Comparison of ENCODE assay signal across 28 mouse cellular contexts in genomic region chr12:106501622-106502327, GRCm38 (mm10).
DNase-seq lines count a peak whose midpoint lies in the region; ATAC-seq and TF ChIP-seq lines count a peak whose summit lies in the region.
"Had no signal": no experiment of that assay in that cellular context is flagged by ENCODE, and none has a peak within 500 bp of the region (broad histone marks: within the 10 kb centered on the region; RNA-seq: fewer than 3 reads in every experiment).

No protein-coding gene starts in this region.

- H3K27me3 ChIP-seq in midbrain, postnatal 0 days (ENCODE audit: insufficient read depth, low read length) = no peaks in the 10 kb centered on the region
- no peaks in the 10 kb centered on the region for H3K27me3 ChIP-seq in midbrain, embryonic 16.5 days (ENCODE audit: control insufficient read depth, insufficient read depth, low read depth, low read length)
- no peaks in the 10 kb centered on the region for H3K27me3 ChIP-seq in forebrain, embryonic 11.5 days (ENCODE audit: control insufficient read depth, insufficient read depth, low read length)
- no peaks in the 10 kb centered on the region for H3K27me3 ChIP-seq in forebrain, embryonic 16.5 days (replicated peaks; ENCODE audit: control insufficient read depth, insufficient read depth, low read length)
- H3K27me3 ChIP-seq: hindbrain, embryonic 15.5 days; kidney, embryonic 15.5 days had no signal

- no peaks in the 10 kb centered on the region for H3K9me3 ChIP-seq in midbrain, postnatal 0 days (ENCODE audit: low read length)
- no peaks in the 10 kb centered on the region for H3K9me3 ChIP-seq in midbrain, embryonic 16.5 days (replicated peaks; ENCODE audit: control insufficient read depth, low read length, poor library complexity, severe bottlenecking)
- H3K9me3 ChIP-seq in forebrain, embryonic 11.5 days (ENCODE audit: control insufficient read depth, low read length) = no peaks in the 10 kb centered on the region
- H3K9me3 ChIP-seq in forebrain, embryonic 16.5 days (ENCODE audit: control insufficient read depth, low read length) = no peaks in the 10 kb centered on the region
- H3K9me3 ChIP-seq: heart, embryonic 10.5 days; heart, embryonic 15.5 days; hindbrain, embryonic 15.5 days; kidney, embryonic 15.5 days had no signal

- ATAC-seq in midbrain, postnatal 0 days (ENCODE audit: low FRiP score) = no peak
- no peak for ATAC-seq in midbrain, embryonic 16.5 days
- peak; percentile 56; the same call in 1 of the 2 replicates for ATAC-seq in forebrain, embryonic 11.5 days (replicated peaks; ENCODE audit: low FRiP score)
- peak; percentile 74 for ATAC-seq in forebrain, embryonic 16.5 days
- no peak for ATAC-seq in frontal cortex, adult (ENCODE audit: low TSS enrichment)

- H3K9ac ChIP-seq in midbrain, postnatal 0 days (replicated peaks; ENCODE audit: low read length, poor library complexity, severe bottlenecking) = no peak overlapping the region
- H3K9ac ChIP-seq in midbrain, embryonic 16.5 days (ENCODE audit: low read depth, low read length) = no peak overlapping the region
- 0 out of 2 replicates have a peak overlapping the region, but pooled peaks have one; percentile 20 for H3K9ac ChIP-seq in forebrain, embryonic 11.5 days (ENCODE audit: low read length)
- no peak overlapping the region for H3K9ac ChIP-seq in forebrain, embryonic 16.5 days (replicated peaks; ENCODE audit: low read depth, low read length)
- H3K9ac ChIP-seq: heart, embryonic 15.5 days; hindbrain, embryonic 15.5 days; kidney, embryonic 15.5 days; liver, embryonic 14.5 days had no signal

- H3K4me1 ChIP-seq in midbrain, postnatal 0 days (ENCODE audit: insufficient read depth, low read length) = no peaks in the 10 kb centered on the region
- no peaks in the 10 kb centered on the region for H3K4me1 ChIP-seq in midbrain, embryonic 16.5 days (ENCODE audit: control insufficient read depth, insufficient read depth, low read length)
- no peaks in the 10 kb centered on the region; the same call in 1 of the 2 replicates for H3K4me1 ChIP-seq in forebrain, embryonic 11.5 days (replicated peaks; ENCODE audit: control insufficient read depth, insufficient read depth, low read length)
- H3K4me1 ChIP-seq in forebrain, embryonic 16.5 days (replicated peaks; ENCODE audit: control insufficient read depth, insufficient read depth, low read length) = peaks cover 13% of the 10 kb centered on the region
- H3K4me1 ChIP-seq: heart, embryonic 10.5 days; heart, embryonic 15.5 days; hindbrain, embryonic 15.5 days; kidney, embryonic 15.5 days had no signal

- H3K4me2 ChIP-seq in midbrain, postnatal 0 days (ENCODE audit: low read depth, low read length, poor library complexity, severe bottlenecking) = no peak overlapping the region
- no peak overlapping the region for H3K4me2 ChIP-seq in midbrain, embryonic 16.5 days (ENCODE audit: low read length)
- H3K4me2 ChIP-seq in forebrain, embryonic 11.5 days (ENCODE audit: low read depth, low read length, severe bottlenecking) = no peak overlapping the region
- no peak overlapping the region for H3K4me2 ChIP-seq in forebrain, embryonic 16.5 days (ENCODE audit: low read length)
- H3K4me2 ChIP-seq: heart, embryonic 15.5 days; hindbrain, embryonic 15.5 days; kidney, embryonic 15.5 days had no signal

- no peaks in the 10 kb centered on the region for H3K36me3 ChIP-seq in midbrain, postnatal 0 days (ENCODE audit: insufficient read depth, low read length)
- no peaks in the 10 kb centered on the region for H3K36me3 ChIP-seq in midbrain, embryonic 16.5 days (ENCODE audit: control insufficient read depth, insufficient read depth, low read length)
- H3K36me3 ChIP-seq in forebrain, embryonic 11.5 days (ENCODE audit: control insufficient read depth, insufficient read depth, low read length) = no peaks in the 10 kb centered on the region
- H3K36me3 ChIP-seq in forebrain, embryonic 16.5 days (ENCODE audit: control insufficient read depth, insufficient read depth) = no peaks in the 10 kb centered on the region
- H3K36me3 ChIP-seq: heart, embryonic 10.5 days; heart, embryonic 15.5 days; hindbrain, embryonic 15.5 days; kidney, embryonic 15.5 days had no signal

- WGBS in midbrain, postnatal 0 days = 41% methylated on average over 12 of the region's 12 CpGs
- 38% methylated on average over 12 of the region's 12 CpGs for WGBS in midbrain, embryonic 16.5 days
- 28% methylated on average over 12 of the region's 12 CpGs for WGBS in forebrain, embryonic 11.5 days
- WGBS in forebrain, embryonic 16.5 days = 6% methylated on average over 12 of the region's 12 CpGs

- no peak for TF ChIP-seq POLR2A in brain, embryonic 14.5 days (IDR thresholded peaks at IDR 0.05; ENCODE audit: borderline replicate concordance, extremely low read depth, insufficient read depth, insufficient read length, poor library complexity, severe bottlenecking)

- TF ChIP-seq CTCF in midbrain, postnatal 0 days (IDR thresholded peaks at IDR 0.05) = no peak
- TF ChIP-seq CTCF in brain, embryonic 14.5 days (IDR thresholded peaks at IDR 0.05; ENCODE audit: borderline replicate concordance, extremely low read depth, insufficient read depth, insufficient read length) = no peak

- H3K27ac ChIP-seq in midbrain, postnatal 0 days (ENCODE audit: low read depth, low read length) = no peak overlapping the region
- no peak overlapping the region for H3K27ac ChIP-seq in midbrain, embryonic 16.5 days (ENCODE audit: low read length)
- no peak overlapping the region for H3K27ac ChIP-seq in forebrain, embryonic 11.5 days (ENCODE audit: low read depth, low read length)
- peak overlapping the region; percentile 42 for H3K27ac ChIP-seq in forebrain, embryonic 16.5 days (ENCODE audit: low read length)
- H3K27ac ChIP-seq: heart, embryonic 10.5 days; heart, embryonic 15.5 days; hindbrain, embryonic 15.5 days; kidney, embryonic 15.5 days; liver, embryonic 14.5 days; macrophage; stomach, postnatal 0 days had no signal

- peak; percentile 15 for DNase-seq in midbrain, postnatal 0 days (ENCODE audit: low spot score)
- peak; percentile 84 for DNase-seq in brain, embryonic 14.5 days (ENCODE audit: low read depth)
- DNase-seq in forebrain, embryonic 11.5 days (ENCODE audit: low spot score) = peak; percentile 48
- no peak for DNase-seq in ovary, postnatal 36 days (ENCODE audit: low spot score)
- DNase-seq: adrenal gland, adult 8-10 months; B cell, adult 2 months; cerebellum, adult 8-10 months; gastrocnemius, postnatal 25 days; heart, adult 11 months; heart, postnatal 36 days; kidney, adult 18-20 months; liver; lung, adult 2 months; lung, postnatal 10 days; right cerebral cortex, adult 18-20 months; right cerebral cortex, postnatal 4 days; thymus, adult 2 months had no signal

- H3K4me3 ChIP-seq in midbrain, postnatal 0 days (ENCODE audit: low read depth, low read length) = no peak overlapping the region
- no peak overlapping the region for H3K4me3 ChIP-seq in midbrain, embryonic 16.5 days (ENCODE audit: low read depth, low read length)
- H3K4me3 ChIP-seq in forebrain, embryonic 11.5 days (ENCODE audit: low read depth, low read length) = no peak overlapping the region
- no peak overlapping the region for H3K4me3 ChIP-seq in forebrain, embryonic 16.5 days (replicated peaks; ENCODE audit: low read length)
- H3K4me3 ChIP-seq: erythroblast, embryonic 14.5 days; heart, embryonic 10.5 days; heart, embryonic 15.5 days; hindbrain, embryonic 15.5 days; kidney, embryonic 15.5 days had no signal

Comparison
In these comparisons a context has a peak if more than half of its experiments do, and no peak if none do; other contexts are left out.
1. ATAC-seq: peak in forebrain, embryonic 11.5 days (single experiment) and forebrain, embryonic 16.5 days (single experiment); none in midbrain, postnatal 0 days (single experiment), midbrain, embryonic 16.5 days (single experiment) and frontal cortex, adult (single experiment).